Mouse (Mus musculus) intestine, embryonic 16.5 days (tissue): Measurements from ENCODE around the gene Neurod2. TPM values are rescaled to one million over a fixed set of nuclear protein-coding genes. Genes with fewer than 3 reads are reported as not detected.

Experiments used
- ATAC-seq: fragments of 200-750 bp; cut with Nextera tagmentation; 2 replicates; pipeline ENCODE4 v1.8.0; 2017; ENCODE audit warnings: moderate TSS enrichment, moderate library complexity
- H3K27ac ChIP-seq: fragments of 300-500 bp; sonication (generic); 2 replicates; pipeline ENCODE4 v1.5.1; 2014; ENCODE audit warnings: mild to moderate bottlenecking, low read length
- H3K27me3 ChIP-seq: fragments of 300-500 bp; sonication (generic); replicated peaks from 2 replicates; pipeline ENCODE4 v1.6.1; 2014; ENCODE audit warnings: low read length, control low read depth, mixed read lengths; ENCODE audit not compliant: control insufficient read depth, insufficient read depth
- H3K36me3 ChIP-seq: fragments of 300-500 bp; sonication (generic); 2 replicates; pipeline ENCODE4 v1.6.1; 2014; ENCODE audit warnings: low read length, control low read depth; ENCODE audit not compliant: control insufficient read depth, insufficient read depth
- H3K4me1 ChIP-seq: fragments of 300-500 bp; sonication (generic); 2 replicates; pipeline ENCODE4 v1.6.1; 2014; ENCODE audit warnings: low read length, control low read depth, mixed read lengths; ENCODE audit not compliant: control insufficient read depth, insufficient read depth
- H3K4me2 ChIP-seq: fragments of 300-500 bp; sonication (generic); 2 replicates; pipeline ENCODE4 v1.6.1; 2014; ENCODE audit warnings: low read depth, low read length, control low read depth
- H3K4me3 ChIP-seq: fragments of 300-500 bp; sonication (generic); 2 replicates; pipeline ENCODE4 v1.5.1; 2014; ENCODE audit warnings: mild to moderate bottlenecking, low read length
- H3K9ac ChIP-seq: fragments of 300-500 bp; sonication (generic); 2 replicates; pipeline ENCODE4 v1.6.1; 2014; ENCODE audit warnings: low read depth, low read length
- H3K9me3 ChIP-seq: fragments of 300-500 bp; sonication (generic); 2 replicates; pipeline ENCODE4 v1.6.1; 2016; ENCODE audit warnings: low read length, control low read depth; ENCODE audit not compliant: control insufficient read depth
- WGBS: fragments of 180-500 bp; shearing (Covaris S2); extraction: QIAGEN DNeasy Blood & Tissue Kit; methylation state at CpG from one replicate; pipeline ENCODE4 v1.1.7; 2014; 5-methylcytosine and 5-hydroxymethylcytosine counted together
- polyA plus RNA-seq: library from polyadenylated mRNA; unstranded; fragments of >200 nt; fragmentation: Nextera tagmentation; extraction: Ambion mirVana; gene quantifications from 2 replicates; pipeline ENCODE4 v1.2.1, GENCODE M21; 2015

Gene Neurod2
- polyA plus RNA-seq, 1 experiment from 2014 or later = 0.05 TPM

DNA sequence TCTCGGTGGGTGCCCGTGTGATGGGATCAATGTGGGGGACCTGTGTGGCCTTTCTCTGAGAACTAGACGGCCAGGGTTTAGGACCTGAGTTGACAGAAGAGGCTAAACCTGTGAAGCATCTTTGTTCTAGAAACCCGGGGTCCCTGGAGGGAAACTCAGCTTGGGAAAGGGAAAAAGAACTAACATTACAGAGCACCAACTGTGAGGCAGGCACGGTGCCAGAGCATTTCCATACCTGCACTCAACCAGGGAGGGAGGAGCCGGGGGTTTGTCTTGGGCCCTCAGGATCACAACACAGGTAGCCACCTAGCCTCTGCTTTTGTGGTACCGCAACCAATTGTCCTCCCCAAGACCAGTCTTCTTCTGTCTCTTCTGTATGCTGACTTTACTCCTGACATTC is 41.5 kb downstream of the Neurod2 start:
- H3K27me3 ChIP-seq = no peaks in the 10 kb centered on the region
- H3K36me3 ChIP-seq = no peaks in the 10 kb centered on the region
- H3K4me2 ChIP-seq = no peak overlapping the region
- 49% methylated on average over 7 of the region's 7 CpGs for WGBS
- no peak overlapping the region for H3K27ac ChIP-seq
- H3K4me1 ChIP-seq = peaks cover 6% of the 10 kb centered on the region
- no peak overlapping the region for H3K4me3 ChIP-seq
- H3K9ac ChIP-seq = no peak overlapping the region
- H3K9me3 ChIP-seq = no peaks in the 10 kb centered on the region
- ATAC-seq = no peak

DNA sequence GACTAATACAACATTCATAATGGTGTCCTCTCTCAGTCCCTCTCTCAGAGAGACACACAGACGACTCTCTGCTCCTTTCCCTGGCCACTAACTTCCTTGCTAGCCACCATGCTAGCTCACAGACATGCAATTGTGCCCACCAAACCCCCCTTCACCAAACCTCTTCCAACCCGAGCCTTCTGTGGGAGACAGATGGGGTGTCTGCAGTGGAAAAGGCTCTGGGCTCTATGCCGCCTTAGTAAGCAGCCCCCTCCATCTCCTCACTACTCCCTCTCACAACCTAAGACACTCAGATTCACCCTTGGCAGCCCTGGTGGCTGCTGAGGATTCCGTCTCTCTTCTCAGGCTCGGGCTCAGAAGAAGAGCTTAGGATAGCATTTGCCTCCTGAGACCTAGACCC is 41.9 kb downstream of the Neurod2 start:
- Histone ChIP-seq H3K9me3 (no peaks in the 10 kb centered on the region), H3K4me3 (no peak overlapping the region), H3K4me1 (peaks cover 6% of the 10 kb centered on the region), H3K36me3 (no peaks in the 10 kb centered on the region), H3K27ac (no peak overlapping the region), H3K4me2 (no peak overlapping the region), H3K27me3 (no peaks in the 10 kb centered on the region), H3K9ac (no peak overlapping the region)
- WGBS = 42% methylated on average over 5 of the region's 5 CpGs
- ATAC-seq = no peak

DNA sequence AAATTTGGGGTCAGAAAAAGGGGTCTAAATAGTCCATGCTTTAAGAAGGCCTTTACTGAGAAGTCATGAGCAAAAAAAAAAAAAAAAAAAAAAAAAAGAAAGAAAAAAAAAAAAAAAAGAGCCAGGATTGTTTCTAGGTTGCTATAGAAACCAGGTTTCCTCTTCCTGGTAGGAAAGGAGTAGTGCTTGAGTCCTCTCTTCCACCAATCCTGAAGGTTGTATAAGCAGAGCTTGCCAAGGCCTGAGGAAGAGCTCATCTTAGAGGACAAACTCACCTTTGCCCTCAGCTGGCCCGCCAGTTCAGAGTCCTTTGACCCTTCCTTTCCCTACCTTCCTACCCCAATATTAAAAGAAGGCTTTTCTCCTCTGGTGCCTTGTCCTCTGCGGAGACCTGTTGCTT is 44.1 kb downstream of the Neurod2 start:
- no peak for ATAC-seq
- H3K4me3 ChIP-seq = no peak overlapping the region
- no peak overlapping the region for H3K27ac ChIP-seq
- no peak overlapping the region for H3K9ac ChIP-seq
- 57% methylated on average over 2 of the region's 2 CpGs for WGBS
- H3K9me3 ChIP-seq = no peaks in the 10 kb centered on the region
- H3K4me2 ChIP-seq = no peak overlapping the region
- no peaks in the 10 kb centered on the region for H3K36me3 ChIP-seq
- peaks cover 6% of the 10 kb centered on the region for H3K4me1 ChIP-seq
- H3K27me3 ChIP-seq = no peaks in the 10 kb centered on the region

DNA sequence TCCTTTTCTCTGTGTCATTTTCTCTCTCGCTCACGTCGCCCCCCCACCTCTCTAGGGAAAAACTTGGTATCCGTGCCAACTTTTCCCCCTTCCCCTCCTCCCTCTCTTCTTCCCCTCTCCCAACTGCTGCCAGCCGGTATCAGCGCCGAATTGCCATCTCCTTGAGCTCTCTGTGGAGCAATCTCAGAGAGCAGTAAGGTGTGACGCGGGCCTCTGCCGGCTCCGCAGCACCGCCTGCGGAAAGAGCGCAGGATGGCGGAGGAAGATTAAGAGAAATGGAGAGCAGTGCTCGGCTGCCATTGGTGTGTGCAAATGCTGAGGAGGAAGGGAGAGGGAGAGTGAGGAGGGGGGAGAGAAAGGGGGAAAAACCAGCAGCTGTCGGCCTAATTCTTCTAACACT is 45.2 kb downstream of the Neurod2 start:
- Histone ChIP-seq H3K4me2 (peak overlapping the region; percentile 41), H3K36me3 (no peaks in the 10 kb centered on the region), H3K27ac (no peak overlapping the region), H3K9me3 (no peaks in the 10 kb centered on the region), H3K4me1 (peaks cover 6% of the 10 kb centered on the region), H3K4me3 (peak overlapping the region; percentile 23; the same call in 1 of the 2 replicates), H3K9ac (no peak overlapping the region), H3K27me3 (no peaks in the 10 kb centered on the region)
- ATAC-seq = peak; percentile 46; the same call in 1 of the 2 replicates
- WGBS = 5% methylated on average over 17 of the region's 17 CpGs

DNA sequence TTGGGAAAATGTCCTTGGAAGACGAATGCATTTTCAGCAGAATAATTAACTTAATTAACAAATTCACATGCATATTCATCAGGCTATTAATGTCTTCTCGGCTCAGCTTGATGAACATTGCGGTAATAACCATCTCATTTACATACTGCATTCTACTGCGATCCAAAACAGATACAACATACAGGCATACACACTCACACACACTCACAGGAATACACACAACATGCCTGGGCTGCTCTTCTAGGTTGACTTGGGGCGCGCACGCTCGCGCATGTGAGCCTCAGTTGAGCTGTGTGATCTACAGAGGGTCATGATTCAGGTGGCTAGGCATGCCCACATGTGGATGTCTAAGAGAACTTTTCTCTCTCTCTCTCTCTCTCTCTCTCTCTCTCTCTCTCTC is 45.7 kb downstream of the Neurod2 start:
- WGBS = 38% methylated on average over 9 of the region's 9 CpGs

More for the DNA sequence above, 45.7 kb downstream of the Neurod2 start:
- Histone ChIP-seq H3K4me3 (no peak overlapping the region), H3K27ac (no peak overlapping the region), H3K9me3 (no peaks in the 10 kb centered on the region), H3K9ac (no peak overlapping the region), H3K4me1 (peaks cover 6% of the 10 kb centered on the region), H3K4me2 (no peak overlapping the region), H3K27me3 (no peaks in the 10 kb centered on the region), H3K36me3 (peaks cover 2% of the 10 kb centered on the region; the same call in 1 of the 2 replicates)
- ATAC-seq = no peak

Other genes with a start within 250 kb of the Neurod2 start
- gene Fbxl20, start 179.2 kb downstream of the Neurod2 start, polyA plus RNA-seq = 12.8 TPM in 2 replicates
- gene Med1, start 136.4 kb downstream of the Neurod2 start, polyA plus RNA-seq = 50.3 and 52.4 TPM in 2 replicates
- 6.2 and 6.5 TPM in 2 replicates for gene Cdk12, start 126.6 kb downstream of the Neurod2 start, polyA plus RNA-seq
- 91.7 and 92.3 TPM in 2 replicates for gene Ppp1r1b, start 18.8 kb upstream of the Neurod2 start, polyA plus RNA-seq
- gene Stard3, start 28.7 kb upstream of the Neurod2 start, polyA plus RNA-seq = 44.8 and 44.9 TPM in 2 replicates
- 0.28 TPM in 1 of 2 replicates, not detected in the other for gene Tcap, start 54.2 kb upstream of the Neurod2 start, polyA plus RNA-seq
- 0.16 TPM in 1 of 2 replicates, not detected in the other for gene Pnmt, start 56.8 kb upstream of the Neurod2 start, polyA plus RNA-seq
- gene Pgap3, start 70.8 kb upstream of the Neurod2 start, polyA plus RNA-seq = 19.5 and 20.4 TPM in 2 replicates
- gene Erbb2, start 82.8 kb upstream of the Neurod2 start, polyA plus RNA-seq = 33.8 and 37.5 TPM in 2 replicates
- 279 and 304 TPM in 2 replicates for gene Mien1, start 109.3 kb upstream of the Neurod2 start, polyA plus RNA-seq
- 87.1 and 87.3 TPM in 2 replicates for gene Grb7, start 116.7 kb upstream of the Neurod2 start, polyA plus RNA-seq
- 0.23 and 0.24 TPM in 2 replicates for gene Ikzf3, start 216.4 kb upstream of the Neurod2 start, polyA plus RNA-seq
- gene Zpbp2, start 221.4 kb upstream of the Neurod2 start, polyA plus RNA-seq = 0.92 and 1.0 TPM in 2 replicates